Mouse (Mus musculus) liver, adult 2 months (tissue): ENCODE data around the gene Daam2.

Experiments used
- CTCF ChIP-seq: fragments of 200-500 bp; IDR thresholded peaks from 2 replicates; pipeline ENCODE4 v1.5.1; 2011; ENCODE audit warnings: low read depth, low read length, control low read depth
- POLR2A ChIP-seq: fragments of 200-500 bp; IDR thresholded peaks from 2 replicates; pipeline ENCODE4 v1.6.1; 2011; ENCODE audit warnings: low read length, control low read depth; ENCODE audit not compliant: insufficient read depth; ENCODE audit errors: extremely low read depth

DNA sequence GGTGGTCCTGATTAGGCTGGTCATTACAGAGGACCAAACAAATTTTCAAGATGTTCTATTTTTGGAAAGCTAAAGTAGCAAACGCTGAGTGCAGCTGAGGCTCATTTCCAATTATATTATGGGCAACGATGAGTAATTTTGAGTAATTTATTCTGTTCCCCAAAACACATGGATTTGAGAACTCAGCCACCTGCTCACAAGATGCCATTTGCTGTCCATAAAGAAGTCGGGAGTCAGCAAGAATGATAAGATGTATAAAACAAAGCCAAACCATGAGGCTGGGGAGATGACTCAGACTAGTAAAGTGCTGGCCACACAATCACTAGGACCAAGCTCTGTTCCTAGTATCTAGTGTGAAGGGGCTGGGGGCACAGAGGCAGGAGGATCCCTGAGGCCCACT lies 79.7 kb downstream of the Daam2 start:
- TF ChIP-seq CTCF (no peak), POLR2A (no peak)
